Mouse (Mus musculus) embryonic facial prominence, embryonic 15.5 days (tissue): ENCODE data around the gene Ifna2. TPM values are rescaled to one million over a fixed set of nuclear protein-coding genes. Genes with fewer than 3 reads are reported as not detected.

Experiments
- ATAC-seq: fragments of 200-750 bp; cut with Nextera tagmentation; 2 replicates; pipeline ENCODE4 v1.8.0; 2017; ENCODE audit warnings: low read depth, moderate TSS enrichment; ENCODE audit not compliant: insufficient number of reproducible peaks, low FRiP score, low TSS enrichment
- H3K27ac ChIP-seq: fragments of 300-500 bp; sonication (generic); replicated peaks from 2 replicates; pipeline ENCODE4 v1.5.1; 2015; ENCODE audit warnings: mild to moderate bottlenecking, inconsistent platforms
- H3K27me3 ChIP-seq: fragments of 300-500 bp; sonication (generic); 2 replicates; pipeline ENCODE4 v1.6.1; 2015; ENCODE audit warnings: inconsistent platforms
- H3K36me3 ChIP-seq: fragments of 300-500 bp; sonication (generic); 2 replicates; pipeline ENCODE4 v1.6.1; 2015; ENCODE audit warnings: mild to moderate bottlenecking, inconsistent platforms
- H3K4me1 ChIP-seq: fragments of 300-500 bp; sonication (generic); 2 replicates; pipeline ENCODE4 v1.6.1; 2015; ENCODE audit warnings: inconsistent platforms
- H3K4me2 ChIP-seq: fragments of 300-500 bp; sonication (generic); replicated peaks from 2 replicates; pipeline ENCODE4 v1.6.1; 2015; ENCODE audit warnings: mild to moderate bottlenecking, inconsistent platforms
- H3K4me3 ChIP-seq: fragments of 300-500 bp; sonication (generic); replicated peaks from 2 replicates; pipeline ENCODE4 v1.5.1; 2015; ENCODE audit warnings: mild to moderate bottlenecking, inconsistent platforms
- H3K9ac ChIP-seq: fragments of 300-500 bp; sonication (generic); 2 replicates; pipeline ENCODE4 v1.6.1; 2015; ENCODE audit warnings: inconsistent platforms
- H3K9me3 ChIP-seq: fragments of 300-500 bp; sonication (generic); replicated peaks from 2 replicates; pipeline ENCODE4 v1.6.1; 2016; ENCODE audit warnings: inconsistent platforms
- WGBS: fragments of 180-500 bp; shearing (Covaris S2); methylation state at CpG from one replicate; pipeline ENCODE4 v1.1.7; 2015; 5-methylcytosine and 5-hydroxymethylcytosine counted together
- polyA plus RNA-seq: library from polyadenylated mRNA; unstranded; fragments of >200 nt; fragmentation: Nextera tagmentation; extraction: Ambion mirVana; gene quantifications from 2 replicates; pipeline ENCODE4 v1.2.1, GENCODE M21; 2015

Gene Ifna2
- polyA plus RNA-seq, 1 experiment from 2014 or later = not detected

GRCm38 (mm10) chr4:88644359-88644758 lies 39.4 kb downstream of the Ifna2 start, which contains the start of gene Ifna13:
Ifna13 (minus strand) TSS chr4:88644459.
- Histone ChIP-seq H3K4me1 (no peaks in the 10 kb centered on the region), H3K36me3 (no peaks in the 10 kb centered on the region), H3K27me3 (no peaks in the 10 kb centered on the region), H3K9ac (no peak within 1 kb of the TSS), H3K4me3 (no peak within 1 kb of the TSS), H3K4me2 (no peak within 1 kb of the TSS), H3K9me3 (no peaks in the 10 kb centered on the region), H3K27ac (no peak within 1 kb of the TSS)
- ATAC-seq = no peak
- WGBS = 42% methylated on average over 2 of the region's 2 CpGs

GRCm38 (mm10) chr4:88642526-88642925 lies 41.2 kb downstream of the Ifna2 start:
- Histone ChIP-seq H3K27ac (no peak overlapping the region), H3K4me2 (no peak overlapping the region), H3K9me3 (no peaks in the 10 kb centered on the region), H3K4me3 (no peak overlapping the region), H3K36me3 (no peaks in the 10 kb centered on the region), H3K4me1 (no peaks in the 10 kb centered on the region), H3K9ac (no peak overlapping the region), H3K27me3 (no peaks in the 10 kb centered on the region)
- WGBS = 26% methylated on average over 2 of the region's 2 CpGs
- ATAC-seq = no peak

GRCm38 (mm10) chr4:88641077-88641831 lies 42.5 kb downstream of the Ifna2 start:
- peak overlapping the region; percentile 46 for H3K4me3 ChIP-seq
- H3K9ac ChIP-seq = 0 out of 2 replicates have a peak overlapping the region, but pooled peaks have one; percentile 28
- WGBS = 12% methylated on average over 11 of the region's 11 CpGs

GRCm38 (mm10) chr4:88640704-88641076 lies 43.0 kb downstream of the Ifna2 start:
- 59% methylated on average over 8 of the region's 8 CpGs for WGBS
- peak overlapping the region; percentile 49 for H3K4me2 ChIP-seq
- H3K9ac ChIP-seq = 0 out of 2 replicates have a peak overlapping the region, but pooled peaks have one; percentile 28
- H3K27me3 ChIP-seq = no peaks in the 10 kb centered on the region
- H3K27ac ChIP-seq = no peak overlapping the region
- peak overlapping the region; percentile 46 for H3K4me3 ChIP-seq
- no peaks in the 10 kb centered on the region for H3K36me3 ChIP-seq
- H3K9me3 ChIP-seq = no peaks in the 10 kb centered on the region
- H3K4me1 ChIP-seq = no peaks in the 10 kb centered on the region
- no peak for ATAC-seq

More at GRCm38 (mm10) chr4:88641077-88641831, 42.5 kb downstream of the Ifna2 start:
- Histone ChIP-seq H3K27me3 (no peaks in the 10 kb centered on the region), H3K9me3 (no peaks in the 10 kb centered on the region), H3K27ac (peak overlapping the region; percentile 45; the same call in 1 of the 2 replicates), H3K4me1 (no peaks in the 10 kb centered on the region), H3K4me2 (peak overlapping the region; percentile 49), H3K36me3 (no peaks in the 10 kb centered on the region)
- ATAC-seq = peak; percentile 92

GRCm38 (mm10) chr4:88634311-88634710 lies 49.4 kb downstream of the Ifna2 start, which contains the start of gene C87499:
C87499 (minus strand) TSS chr4:88634411.
- no peaks in the 10 kb centered on the region for H3K9me3 ChIP-seq
- H3K4me1 ChIP-seq = no peaks in the 10 kb centered on the region
- no peaks in the 10 kb centered on the region for H3K27me3 ChIP-seq
- H3K4me2 ChIP-seq = no peak within 1 kb of the TSS
- 87% methylated on average over 4 of the region's 4 CpGs for WGBS
- H3K4me3 ChIP-seq = no peak within 1 kb of the TSS
- ATAC-seq = no peak
- H3K9ac ChIP-seq = no peak within 1 kb of the TSS
- H3K36me3 ChIP-seq = no peaks in the 10 kb centered on the region
- no peak within 1 kb of the TSS for H3K27ac ChIP-seq

Other genes with a start within 250 kb of the Ifna2 start
- 11.8 and 12.1 TPM in 2 replicates for gene Hacd4, start 245.0 kb downstream of the Ifna2 start, polyA plus RNA-seq
- gene Ifnb1, start 161.1 kb downstream of the Ifna2 start, polyA plus RNA-seq = not detected in 2 replicates
- gene Ifna15, start 125.7 kb downstream of the Ifna2 start, polyA plus RNA-seq = not detected in 2 replicates
- not detected in 2 replicates for gene Ifna14, start 112.1 kb downstream of the Ifna2 start, polyA plus RNA-seq
- not detected in 2 replicates for gene Ifna9, start 91.5 kb downstream of the Ifna2 start, polyA plus RNA-seq
- not detected in 2 replicates for gene Ifna12, start 80.5 kb downstream of the Ifna2 start, polyA plus RNA-seq
- not detected in 2 replicates for gene C87499, start 49.5 kb downstream of the Ifna2 start, polyA plus RNA-seq
- gene Ifna13, start 39.5 kb downstream of the Ifna2 start, polyA plus RNA-seq = not detected in 2 replicates
- gene Ifna16, start 7.0 kb downstream of the Ifna2 start, polyA plus RNA-seq = not detected in 2 replicates
- gene Ifnab, start 7.4 kb upstream of the Ifna2 start, polyA plus RNA-seq = not detected in 2 replicates
- 0.72 and 1.2 TPM in 2 replicates for gene Gm26566, start 37.9 kb upstream of the Ifna2 start, polyA plus RNA-seq
- 90.9 and 93.4 TPM in 2 replicates for gene Klhl9, start 38.6 kb upstream of the Ifna2 start, polyA plus RNA-seq
- gene Gm13271, start 71.0 kb upstream of the Ifna2 start, polyA plus RNA-seq = not detected in 2 replicates
- 0.32 and 0.75 TPM in 2 replicates for gene Gm13283, start 76.2 kb upstream of the Ifna2 start, polyA plus RNA-seq
- 0.49 and 0.58 TPM in 2 replicates for gene Gm13290, start 89.9 kb upstream of the Ifna2 start, polyA plus RNA-seq
- not detected in 2 replicates for gene Gm13289, start 93.0 kb upstream of the Ifna2 start, polyA plus RNA-seq
- gene Gm13272, start 95.9 kb upstream of the Ifna2 start, polyA plus RNA-seq = not detected in 2 replicates
- 0.28 and 0.69 TPM in 2 replicates for gene Ifnz, start 98.2 kb upstream of the Ifna2 start, polyA plus RNA-seq
- 1.0 TPM in 1 of 2 replicates, not detected in the other for gene Gm13276, start 101.8 kb upstream of the Ifna2 start, polyA plus RNA-seq
- not detected in 2 replicates for gene Gm13277, start 104.7 kb upstream of the Ifna2 start, polyA plus RNA-seq
- not detected in 2 replicates for gene Gm13278, start 107.6 kb upstream of the Ifna2 start, polyA plus RNA-seq
- gene Gm13275, start 110.6 kb upstream of the Ifna2 start, polyA plus RNA-seq = not detected in 2 replicates
- not detected in 2 replicates for gene Gm13279, start 113.5 kb upstream of the Ifna2 start, polyA plus RNA-seq
- gene Gm13285, start 115.8 kb upstream of the Ifna2 start, polyA plus RNA-seq = 1.7 TPM in 2 replicates
- not detected in 2 replicates for gene Gm13287, start 119.3 kb upstream of the Ifna2 start, polyA plus RNA-seq
- not detected in 2 replicates for gene Gm13288, start 121.6 kb upstream of the Ifna2 start, polyA plus RNA-seq
- not detected in 2 replicates for gene Ifna7, start 132.3 kb upstream of the Ifna2 start, polyA plus RNA-seq
- not detected in 2 replicates for gene Ifna11, start 136.0 kb upstream of the Ifna2 start, polyA plus RNA-seq
- gene Ifna6, start 143.5 kb upstream of the Ifna2 start, polyA plus RNA-seq = not detected in 2 replicates
- not detected in 2 replicates for gene Ifna5, start 151.6 kb upstream of the Ifna2 start, polyA plus RNA-seq
- not detected in 2 replicates for gene Ifna4, start 157.9 kb upstream of the Ifna2 start, polyA plus RNA-seq
- gene Ifna1, start 166.2 kb upstream of the Ifna2 start, polyA plus RNA-seq = not detected in 2 replicates
- gene Ifne, start 196.3 kb upstream of the Ifna2 start, polyA plus RNA-seq = not detected in 2 replicates